Mouse (Mus musculus) cerebellum, adult 2 months (tissue): ENCODE results near the gene Fam117b. TPM values are rescaled to one million over a fixed set of nuclear protein-coding genes. Genes with fewer than 3 reads are reported as not detected.

Experiments used
- DNase-seq, 2 experiments: peaks; one replicate each; pipeline ENCODE4 v3.0.0; 2021
- H3K27ac ChIP-seq: fragments of 200-500 bp; 2 replicates; pipeline ENCODE4 v1.5.1; 2012; ENCODE audit warnings: low read length, control low read depth, inconsistent platforms; ENCODE audit not compliant: insufficient read depth
- H3K27me3 ChIP-seq: fragments of 200-500 bp; 2 replicates; pipeline ENCODE4 v1.6.1; 2012; ENCODE audit warnings: inconsistent platforms, mild to moderate bottlenecking, low read length, moderate library complexity; ENCODE audit not compliant: control insufficient read depth, insufficient read depth
- H3K4me1 ChIP-seq: fragments of 200-500 bp; 2 replicates; pipeline ENCODE4 v1.6.1; 2011; ENCODE audit warnings: low read length; ENCODE audit not compliant: control insufficient read depth, insufficient read depth
- H3K4me3 ChIP-seq: fragments of 200-500 bp; replicated peaks from 2 replicates; pipeline ENCODE3; 2011; ENCODE audit warnings: mild to moderate bottlenecking, low read depth, low read length, control low read depth; ENCODE audit not compliant: insufficient read depth
- CTCF ChIP-seq: fragments of 200-500 bp; IDR thresholded peaks from 2 replicates; pipeline ENCODE4 v1.5.1; 2011; ENCODE audit warnings: low read depth, mild to moderate bottlenecking, control low read depth, low read length, moderate library complexity, borderline replicate concordance; ENCODE audit not compliant: insufficient read depth
- POLR2A ChIP-seq: fragments of 200-500 bp; IDR thresholded peaks from 2 replicates; pipeline ENCODE4 v1.6.1; 2011; ENCODE audit warnings: low read length, control low read depth, borderline replicate concordance; ENCODE audit not compliant: insufficient read depth
- WGBS: fragments of 180-500 bp; shearing (Covaris S2); methylation state at CpG from one replicate; pipeline ENCODE4 v1.1.7; 2018; 5-methylcytosine and 5-hydroxymethylcytosine counted together
- polyA plus RNA-seq: library from polyadenylated mRNA; depleted of rRNA; stranded (reverse); fragments of >200 nt; gene quantifications from 2 replicates; pipeline ENCODE4 v1.2.3, GENCODE M21; 2012

The Fam117b gene
- polyA plus RNA-seq, 1 experiment = 27.9 TPM

DNA sequence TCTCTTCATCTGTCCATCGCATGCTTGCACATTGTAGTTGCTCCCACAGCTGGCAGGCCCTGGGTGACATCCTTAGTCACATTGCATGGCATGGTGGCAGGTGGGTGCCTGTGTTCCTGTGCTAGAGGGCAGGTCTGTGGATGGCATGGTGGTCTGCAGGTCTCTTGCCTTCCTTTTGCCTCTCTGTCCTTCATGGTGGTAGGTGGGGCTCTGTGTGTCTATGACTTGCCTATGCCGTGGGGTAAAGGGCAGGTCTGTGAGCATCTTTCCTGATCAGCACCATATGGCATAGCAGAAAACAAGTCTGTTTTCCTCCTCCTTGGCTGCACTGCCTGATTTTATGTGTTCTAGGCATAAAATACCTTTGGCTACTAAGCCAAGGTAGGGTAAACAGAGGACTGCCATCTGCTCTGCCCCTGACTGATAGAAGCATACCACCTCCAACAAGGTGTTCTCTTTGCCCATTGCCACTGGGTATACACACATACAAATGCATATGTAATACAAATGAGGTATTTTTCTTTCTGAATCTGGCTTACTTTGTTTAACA lies 14.4 kb downstream of the Fam117b start:
- 34% methylated on average over 2 of the region's 2 CpGs for WGBS
- TF ChIP-seq POLR2A (no peak), CTCF (no peak)

DNA sequence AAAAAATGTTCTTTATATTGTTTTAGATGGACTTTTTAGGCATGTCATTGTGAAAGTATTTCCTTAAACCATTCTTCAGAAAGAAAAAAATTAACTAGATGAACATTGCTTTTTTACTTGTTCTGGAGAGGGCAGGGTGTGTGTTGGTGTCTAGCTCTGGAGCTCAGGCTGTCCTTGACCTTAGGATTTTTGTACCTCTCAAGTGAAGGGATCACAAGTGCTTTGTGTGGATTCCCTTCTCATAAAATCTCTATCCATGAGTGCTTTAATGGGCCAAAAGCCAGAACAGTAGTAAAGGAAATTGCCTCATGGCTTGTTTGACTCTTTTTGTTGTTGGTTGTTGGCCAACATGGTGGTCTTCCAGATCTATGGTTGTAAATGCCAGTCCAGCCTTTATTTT lies 18.1 kb downstream of the Fam117b start:
- TF ChIP-seq CTCF (no peak), POLR2A (no peak)
- peaks cover 17% of the 10 kb centered on the region for H3K4me1 ChIP-seq

More for the DNA sequence above, 14.4 kb downstream of the Fam117b start:
- DNase-seq = peak; percentile 63 to 84
- Histone ChIP-seq H3K4me1 (peaks cover 13% of the 10 kb centered on the region), H3K27ac (peak overlapping the region; percentile 99), H3K27me3 (no peaks in the 10 kb centered on the region), H3K4me3 (no peak overlapping the region)

DNA sequence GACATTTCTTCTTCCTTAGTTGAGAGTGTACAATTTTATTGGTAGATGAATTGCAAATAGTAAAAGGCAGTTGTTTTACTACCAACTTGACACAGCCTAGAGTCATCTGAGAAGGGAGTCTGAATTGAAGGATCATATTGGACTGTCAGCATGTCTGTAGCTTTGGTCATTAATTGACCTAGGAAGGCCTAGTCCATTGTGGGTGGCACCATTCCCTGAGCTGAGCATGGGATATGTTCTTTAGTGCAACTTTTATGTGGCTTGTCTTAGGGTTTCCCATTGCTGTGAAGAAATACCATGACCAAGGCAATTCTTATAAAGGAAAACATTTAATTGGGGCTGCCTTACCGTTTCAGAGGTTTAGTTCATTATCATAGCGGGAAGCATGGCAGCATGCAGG lies 20.2 kb downstream of the Fam117b start:
- no peak for DNase-seq
- Histone ChIP-seq H3K27ac (no peak overlapping the region), H3K4me1 (0 out of 2 replicates have a peak, but pooled peaks cover 4% of the 10 kb centered on the region), H3K4me3 (no peak overlapping the region), H3K27me3 (no peaks in the 10 kb centered on the region)
- WGBS = 88% methylated on average over 2 of the region's 2 CpGs
- TF ChIP-seq POLR2A (no peak), CTCF (no peak)

More for the DNA sequence above, 18.1 kb downstream of the Fam117b start:
- no peak overlapping the region for H3K4me3 ChIP-seq
- DNase-seq = no peak
- no peak overlapping the region for H3K27ac ChIP-seq
- H3K27me3 ChIP-seq = no peaks in the 10 kb centered on the region

DNA sequence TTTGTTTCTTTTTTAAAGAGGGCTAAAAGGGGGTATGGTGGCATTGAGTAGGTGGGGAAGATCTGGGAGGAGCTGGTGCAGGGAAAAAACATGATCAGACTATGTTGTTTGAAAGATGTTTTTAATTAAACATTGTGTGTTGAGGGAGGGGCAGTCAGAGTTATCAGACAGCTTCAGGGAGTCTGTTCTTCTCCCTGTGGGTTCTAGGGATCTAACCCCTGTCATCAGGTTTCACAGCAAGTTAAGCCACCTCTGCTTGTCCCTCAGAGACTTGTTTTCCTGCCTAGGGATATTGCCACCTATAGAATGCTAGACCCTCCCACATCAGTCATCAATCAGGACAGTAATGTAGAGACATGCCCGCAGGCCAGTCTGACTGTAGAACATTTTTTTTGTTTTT lies 28.3 kb downstream of the Fam117b start:
- Histone ChIP-seq H3K27ac (no peak overlapping the region), H3K4me3 (no peak overlapping the region), H3K27me3 (no peaks in the 10 kb centered on the region), H3K4me1 (peaks cover 2% of the 10 kb centered on the region)
- no peak for DNase-seq
- 100% methylated on average over 1 of the region's 1 CpGs for WGBS
- TF ChIP-seq POLR2A = no peak
- TF ChIP-seq CTCF = no peak

DNA sequence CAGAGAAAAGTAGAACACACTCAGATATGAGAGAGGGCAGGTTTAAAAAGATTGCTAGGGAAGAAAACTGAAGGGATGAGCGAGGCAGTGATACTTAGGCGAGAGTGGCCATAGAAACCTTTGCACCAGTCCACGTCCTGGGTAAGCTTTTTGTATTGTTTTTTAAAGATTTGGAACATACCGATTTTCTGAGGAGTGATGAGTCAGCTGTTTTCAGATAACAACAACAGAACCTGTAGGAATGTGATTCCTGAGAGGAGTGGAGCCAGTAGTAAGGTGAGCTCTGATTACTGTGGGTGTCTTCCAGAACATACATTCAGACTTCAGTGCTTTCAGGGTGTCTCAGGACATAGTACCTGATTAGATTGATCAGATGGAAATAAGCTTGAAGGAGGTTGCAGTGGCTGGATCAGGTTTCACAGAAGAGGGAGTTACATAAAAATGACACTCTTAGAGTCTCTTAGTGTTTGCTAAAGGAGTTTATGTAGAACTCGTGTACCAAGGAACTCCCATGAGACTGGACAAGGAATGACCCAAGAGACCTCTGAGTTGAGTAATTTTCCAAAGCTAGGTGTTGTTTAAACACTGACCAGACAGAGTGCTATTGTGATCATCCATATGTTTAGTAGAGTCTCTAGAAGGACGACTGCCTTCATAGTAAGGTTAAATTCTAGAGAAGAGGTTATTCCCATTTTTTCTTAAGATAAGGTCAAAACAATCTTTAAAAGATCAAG lies 29.4 kb downstream of the Fam117b start:
- TF ChIP-seq POLR2A (no peak), CTCF (no peak)
- 79% methylated on average over 6 of the region's 6 CpGs for WGBS
- Histone ChIP-seq H3K4me3 (no peak overlapping the region), H3K27ac (no peak overlapping the region), H3K4me1 (peaks cover 2% of the 10 kb centered on the region), H3K27me3 (no peaks in the 10 kb centered on the region)
- no peak for DNase-seq

DNA sequence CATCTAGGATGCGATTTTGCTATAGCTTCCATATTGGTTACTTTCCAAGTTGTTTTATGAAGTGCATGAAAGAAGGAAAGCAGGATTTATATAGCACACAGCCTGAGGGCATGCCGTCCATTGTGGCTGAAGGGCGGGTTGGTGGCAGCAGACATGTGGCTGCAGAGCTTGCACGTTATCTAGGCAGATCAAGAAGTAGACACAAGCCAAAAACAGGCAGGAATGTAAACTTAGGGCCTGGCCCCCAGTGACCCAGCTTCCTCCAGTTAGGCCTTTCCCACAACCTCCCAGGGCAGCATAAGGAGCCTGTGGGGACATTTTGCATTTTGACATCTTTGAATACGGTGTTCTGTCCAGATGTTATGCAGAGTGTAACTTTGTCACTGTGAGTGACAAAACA lies 31.0 kb downstream of the Fam117b start:
- DNase-seq = no peak

DNA sequence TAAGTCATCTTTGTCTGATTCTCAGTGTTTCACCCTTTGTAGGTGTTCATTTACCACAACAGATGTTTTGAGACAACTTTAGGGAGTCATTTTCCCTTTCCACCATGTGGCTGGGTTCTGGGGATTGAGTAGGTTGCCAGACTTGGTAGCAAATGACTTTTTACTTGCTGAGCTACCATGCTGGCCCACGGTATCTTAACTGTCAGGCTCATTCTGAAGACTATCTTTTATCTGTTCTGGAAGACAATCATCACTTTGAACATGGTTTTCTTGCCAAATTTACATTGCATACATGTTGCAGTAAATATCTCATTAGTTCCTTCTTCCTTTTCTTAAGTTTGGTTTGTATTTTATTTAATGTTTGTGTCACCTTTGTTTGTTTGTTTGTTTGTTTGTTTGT lies 33.2 kb downstream of the Fam117b start:
- TF ChIP-seq CTCF (no peak), POLR2A (no peak)
- Histone ChIP-seq H3K4me3 (no peak overlapping the region), H3K27me3 (no peaks in the 10 kb centered on the region), H3K4me1 (peaks cover 2% of the 10 kb centered on the region), H3K27ac (no peak overlapping the region)
- 10% methylated on average over 1 of the region's 1 CpGs for WGBS
- DNase-seq = no peak

More for the DNA sequence above, 31.0 kb downstream of the Fam117b start:
- Histone ChIP-seq H3K4me1 (peaks cover 2% of the 10 kb centered on the region), H3K27me3 (no peaks in the 10 kb centered on the region), H3K4me3 (no peak overlapping the region), H3K27ac (no peak overlapping the region)
- no peak for TF ChIP-seq CTCF
- no peak for TF ChIP-seq POLR2A
- WGBS = 62% methylated on average over 5 of the region's 5 CpGs

DNA sequence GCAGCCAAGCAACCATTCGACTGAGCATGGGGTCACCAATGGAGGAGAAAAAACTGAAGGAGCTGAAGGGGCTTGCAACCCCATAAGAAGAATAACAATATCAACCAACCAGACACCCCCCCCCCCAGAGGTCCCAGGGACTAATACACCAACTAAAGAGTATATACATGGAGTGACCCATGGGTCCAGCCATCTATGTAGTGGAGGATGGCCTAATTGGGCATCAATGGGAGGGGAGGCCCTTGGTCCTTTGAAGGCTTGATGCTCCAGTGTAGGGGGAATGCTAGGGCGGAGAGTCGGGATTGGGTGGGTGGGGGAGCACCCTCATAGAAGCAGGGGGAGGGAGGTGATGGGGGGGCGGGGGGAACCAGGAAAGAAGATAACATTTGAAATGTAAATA lies 34.7 kb downstream of the Fam117b start:
- H3K4me3 ChIP-seq = no peak overlapping the region
- no peak for TF ChIP-seq POLR2A
- TF ChIP-seq CTCF = no peak
- DNase-seq = no peak
- H3K4me1 ChIP-seq = peaks cover 2% of the 10 kb centered on the region
- H3K27ac ChIP-seq = no peak overlapping the region
- no peaks in the 10 kb centered on the region for H3K27me3 ChIP-seq
- WGBS = over 99% methylated on average over 4 of the region's 4 CpGs
